Mouse (Mus musculus): ENCODE measurements around the gene Vmn2r83. TPM values are rescaled to one million over a fixed set of nuclear protein-coding genes. Genes with fewer than 3 reads are reported as not detected.
A peak's percentile ranks its signal among the peaks of the same experiment; 100 is the strongest.

Vmn2r83 gene
- polyA plus RNA-seq, 1 experiment from 2014 or later = not detected

DNA sequence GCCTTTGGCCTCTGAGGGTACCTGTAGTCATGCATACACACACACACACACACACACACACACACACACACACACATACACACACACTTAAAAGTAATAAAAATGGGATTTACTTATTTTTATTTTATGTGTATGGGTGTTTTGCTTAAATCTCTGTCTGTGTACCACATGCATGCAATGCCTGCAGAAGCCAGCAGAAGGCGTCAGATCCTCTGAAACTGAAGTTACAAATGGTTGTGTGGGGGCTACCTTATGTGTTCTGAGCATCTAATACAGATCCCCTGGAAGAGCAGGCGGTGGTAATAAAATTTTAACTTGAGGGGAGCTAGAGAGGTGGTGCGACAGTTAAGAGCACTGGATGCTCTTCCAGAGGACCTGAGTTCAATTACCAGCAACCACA lies 59.5 kb downstream of the Vmn2r83 start:
- no peaks in the 10 kb centered on the region for H3K27me3 ChIP-seq
- H3K9ac ChIP-seq = no peak overlapping the region
- no peak overlapping the region for H3K27ac ChIP-seq
- 59% methylated on average over 3 of the region's 3 CpGs for WGBS (ENCODE audit: insufficient replicate concordance)
- DNase-seq = no peak
- H3K4me1 ChIP-seq (replicated peaks) = peaks cover 14% of the 10 kb centered on the region
- ATAC-seq (ENCODE audit: low read depth) = no peak
- no peak overlapping the region for H3K4me2 ChIP-seq
- no peaks in the 10 kb centered on the region for H3K9me3 ChIP-seq (replicated peaks)
- peaks cover 27% of the 10 kb centered on the region for H3K36me3 ChIP-seq
- no peak overlapping the region for H3K4me3 ChIP-seq (replicated peaks)

- peaks cover 26% of the 10 kb centered on the region for H3K4me1 ChIP-seq (replicated peaks)
- H3K4me3 ChIP-seq (replicated peaks) = no peak overlapping the region
- no peak overlapping the region for H3K9ac ChIP-seq
- DNase-seq (no peak), ATAC-seq (ENCODE audit: low read depth) (no peak)
- peaks cover 27% of the 10 kb centered on the region for H3K36me3 ChIP-seq
- H3K4me2 ChIP-seq = no peak overlapping the region
- WGBS (ENCODE audit: insufficient replicate concordance) = 61% methylated on average over 8 of the region's 8 CpGs
- no peaks in the 10 kb centered on the region for H3K9me3 ChIP-seq (replicated peaks)
- peaks cover 5% of the 10 kb centered on the region; the same call in 1 of the 2 replicates for H3K27me3 ChIP-seq
- H3K27ac ChIP-seq = no peak overlapping the region
Measured at GRCm38 (mm10) chr10:79530241-79530640, 61.7 kb downstream of the Vmn2r83 start.

GRCm38 (mm10) chr10:79530721-79531120 lies 62.2 kb downstream of the Vmn2r83 start:
- no peak overlapping the region for H3K27ac ChIP-seq
- peaks cover 25% of the 10 kb centered on the region for H3K36me3 ChIP-seq
- H3K4me1 ChIP-seq (replicated peaks) = peaks cover 26% of the 10 kb centered on the region
- no peak for DNase-seq
- no peaks in the 10 kb centered on the region for H3K9me3 ChIP-seq (replicated peaks)
- 74% methylated on average over 13 of the region's 13 CpGs for WGBS (ENCODE audit: insufficient replicate concordance)
- H3K9ac ChIP-seq = no peak overlapping the region
- H3K4me2 ChIP-seq = no peak overlapping the region
- H3K27me3 ChIP-seq = peaks cover 5% of the 10 kb centered on the region; the same call in 1 of the 2 replicates
- no peak for ATAC-seq (ENCODE audit: low read depth)
- no peak overlapping the region for H3K4me3 ChIP-seq (replicated peaks)

DNA sequence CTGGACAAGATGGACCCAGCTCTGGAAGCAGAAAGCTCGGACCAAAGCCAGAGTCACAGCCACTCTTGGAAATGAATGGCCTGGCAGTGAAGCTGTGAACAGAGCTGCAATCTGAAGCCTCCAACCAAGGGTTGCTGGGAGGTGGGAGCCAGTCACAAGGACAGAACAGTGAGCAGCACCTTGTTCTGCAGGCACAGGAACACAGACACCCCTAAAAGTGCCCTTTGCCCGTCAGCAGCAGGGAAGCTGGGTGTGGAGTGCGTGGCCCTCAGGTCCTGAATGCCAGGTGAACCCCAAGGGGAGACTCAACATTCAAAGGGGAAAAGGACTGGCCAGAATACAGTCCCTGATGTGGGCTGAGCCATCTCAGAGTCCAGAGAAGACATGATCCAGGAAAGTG lies 63.1 kb downstream of the Vmn2r83 start:
- Histone ChIP-seq H3K9ac (no peak overlapping the region), H3K36me3 (peaks cover 22% of the 10 kb centered on the region), H3K4me1 (replicated peaks) (peaks cover 26% of the 10 kb centered on the region), H3K27ac (no peak overlapping the region), H3K4me3 (replicated peaks) (no peak overlapping the region), H3K9me3 (replicated peaks) (no peaks in the 10 kb centered on the region), H3K27me3 (peaks cover 5% of the 10 kb centered on the region; the same call in 1 of the 2 replicates), H3K4me2 (no peak overlapping the region)
- DNase-seq (no peak), ATAC-seq (ENCODE audit: low read depth) (no peak)
- 60% methylated on average over 3 of the region's 3 CpGs for WGBS (ENCODE audit: insufficient replicate concordance)

DNA sequence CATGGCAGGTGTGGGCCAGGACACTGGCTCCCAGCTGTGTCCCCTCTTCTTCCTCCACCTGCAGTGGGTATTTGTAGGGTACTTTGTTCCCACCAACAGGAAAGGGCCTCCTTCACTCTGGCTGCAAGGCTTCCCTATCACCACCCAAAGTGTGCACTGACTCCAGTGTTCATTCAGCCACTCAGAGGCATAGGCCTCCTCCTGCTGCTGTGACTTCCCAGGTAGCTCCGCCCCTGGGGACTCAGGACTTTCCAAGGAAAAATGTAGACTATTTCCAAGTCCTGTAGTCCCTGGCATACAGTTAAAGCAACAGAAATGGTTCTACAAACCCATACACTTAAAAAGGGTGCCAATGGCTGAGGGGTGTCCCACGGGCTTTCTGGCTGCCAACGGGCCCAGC lies 64.1 kb downstream of the Vmn2r83 start:
- 41% methylated on average over 3 of the region's 3 CpGs for WGBS (ENCODE audit: insufficient replicate concordance)
- ATAC-seq (ENCODE audit: low read depth) = no peak
- Histone ChIP-seq H3K9ac (peak overlapping the region; percentile 75), H3K27me3 (peaks cover 5% of the 10 kb centered on the region; the same call in 1 of the 2 replicates), H3K4me2 (peak overlapping the region; percentile 93), H3K4me3 (replicated peaks) (peak overlapping the region; percentile 66), H3K36me3 (peaks cover 11% of the 10 kb centered on the region), H3K9me3 (replicated peaks) (no peaks in the 10 kb centered on the region), H3K4me1 (replicated peaks) (peaks cover 26% of the 10 kb centered on the region), H3K27ac (no peak overlapping the region)
- no peak for DNase-seq

- H3K9me3 ChIP-seq (replicated peaks) = no peaks in the 10 kb centered on the region
- H3K9ac ChIP-seq = peak within 1 kb of the TSS; percentile 75
- peak within 1 kb of the TSS; percentile 66 for H3K4me3 ChIP-seq (replicated peaks)
- H3K4me2 ChIP-seq = peak within 1 kb of the TSS; percentile 93
- H3K4me1 ChIP-seq (replicated peaks) = peaks cover 26% of the 10 kb centered on the region
- under 1% methylated on average over 52 of the region's 52 CpGs for WGBS (ENCODE audit: insufficient replicate concordance)
- DNase-seq = peak; percentile 77
- peaks cover 11% of the 10 kb centered on the region for H3K36me3 ChIP-seq
- peaks cover 5% of the 10 kb centered on the region; the same call in 1 of the 2 replicates for H3K27me3 ChIP-seq
- ATAC-seq (ENCODE audit: low read depth) = peak; percentile 84
- peak within 1 kb of the TSS; percentile 58 for H3K27ac ChIP-seq
Measured at GRCm38 (mm10) chr10:79533126-79533911, 64.8 kb downstream of the Vmn2r83 start, which contains the start of gene Plpp2. Gene Plpp2 (minus strand): TSS chr10:79533796.

DNA sequence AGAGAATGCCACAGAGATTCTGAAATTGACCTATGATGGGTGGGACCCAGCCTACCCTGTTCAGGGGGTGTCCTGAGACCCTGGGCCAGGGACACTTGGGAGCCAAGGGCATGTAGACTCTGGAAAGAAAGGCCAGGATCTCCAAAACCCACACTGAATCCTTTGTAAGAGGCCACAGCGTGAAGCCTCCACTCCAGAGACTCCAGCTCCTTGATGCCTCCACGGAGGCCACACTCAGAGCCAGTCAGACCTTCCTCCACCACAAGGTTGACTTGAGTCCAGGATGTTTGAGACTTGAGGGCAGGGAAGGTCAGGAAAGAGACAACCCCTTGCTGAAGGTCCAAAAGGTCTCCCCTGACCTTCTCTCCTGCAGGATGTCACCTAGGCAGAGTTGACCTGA lies 65.9 kb downstream of the Vmn2r83 start:
- ATAC-seq (ENCODE audit: low read depth) (no peak), DNase-seq (no peak)
- 80% methylated on average over 2 of the region's 2 CpGs for WGBS (ENCODE audit: insufficient replicate concordance)
- no peaks in the 10 kb centered on the region for H3K9me3 ChIP-seq (replicated peaks)
- H3K4me1 ChIP-seq (replicated peaks) = peaks cover 26% of the 10 kb centered on the region
- H3K9ac ChIP-seq = no peak overlapping the region
- H3K4me3 ChIP-seq (replicated peaks) = no peak overlapping the region
- peaks cover 11% of the 10 kb centered on the region; the same call in 1 of the 2 replicates for H3K36me3 ChIP-seq
- no peak overlapping the region for H3K27ac ChIP-seq
- peak overlapping the region; percentile 93; the same call in 1 of the 2 replicates for H3K4me2 ChIP-seq
- H3K27me3 ChIP-seq = peaks cover 5% of the 10 kb centered on the region; the same call in 1 of the 2 replicates

- peaks cover 12% of the 10 kb centered on the region for H3K36me3 ChIP-seq
- H3K4me2 ChIP-seq = no peak overlapping the region
- peaks cover 26% of the 10 kb centered on the region for H3K4me1 ChIP-seq (replicated peaks)
- H3K4me3 ChIP-seq (replicated peaks) = no peak overlapping the region
- H3K27ac ChIP-seq = no peak overlapping the region
- H3K9ac ChIP-seq = no peak overlapping the region
- no peak for ATAC-seq (ENCODE audit: low read depth)
- DNase-seq = no peak
- peaks cover 5% of the 10 kb centered on the region; the same call in 1 of the 2 replicates for H3K27me3 ChIP-seq
- WGBS (ENCODE audit: insufficient replicate concordance) = 38% methylated on average over 1 of the region's 1 CpGs
- H3K9me3 ChIP-seq (replicated peaks) = no peaks in the 10 kb centered on the region
Measured at GRCm38 (mm10) chr10:79535431-79535830, 66.9 kb downstream of the Vmn2r83 start.

- ATAC-seq (ENCODE audit: low read depth) = no peak
- H3K4me3 ChIP-seq (replicated peaks) = no peak overlapping the region
- no peak for DNase-seq
- 63% methylated on average over 12 of the region's 12 CpGs for WGBS (ENCODE audit: insufficient replicate concordance)
- H3K27ac ChIP-seq = no peak overlapping the region
- peaks cover 20% of the 10 kb centered on the region for H3K4me1 ChIP-seq (replicated peaks)
- H3K36me3 ChIP-seq = peaks cover 19% of the 10 kb centered on the region
- no peak overlapping the region for H3K9ac ChIP-seq
- peaks cover 5% of the 10 kb centered on the region; the same call in 1 of the 2 replicates for H3K27me3 ChIP-seq
- H3K4me2 ChIP-seq = no peak overlapping the region
- no peaks in the 10 kb centered on the region for H3K9me3 ChIP-seq (replicated peaks)
Measured at GRCm38 (mm10) chr10:79536461-79537080, 68.0 kb downstream of the Vmn2r83 start.

- ATAC-seq (ENCODE audit: low read depth) (no peak), DNase-seq (no peak)
- H3K4me3 ChIP-seq (replicated peaks) = no peak overlapping the region
- WGBS (ENCODE audit: insufficient replicate concordance) = 76% methylated on average over 7 of the region's 7 CpGs
- H3K9me3 ChIP-seq (replicated peaks) = no peaks in the 10 kb centered on the region
- peaks cover 26% of the 10 kb centered on the region for H3K36me3 ChIP-seq
- peaks cover 20% of the 10 kb centered on the region for H3K4me1 ChIP-seq (replicated peaks)
- peaks cover 5% of the 10 kb centered on the region; the same call in 1 of the 2 replicates for H3K27me3 ChIP-seq
- H3K4me2 ChIP-seq = no peak overlapping the region
- no peak overlapping the region for H3K9ac ChIP-seq
- no peak overlapping the region for H3K27ac ChIP-seq
Measured at GRCm38 (mm10) chr10:79537271-79537670, 68.7 kb downstream of the Vmn2r83 start.

- Histone ChIP-seq H3K9ac (no peak overlapping the region), H3K4me3 (replicated peaks) (no peak overlapping the region), H3K4me1 (replicated peaks) (peaks cover 15% of the 10 kb centered on the region), H3K9me3 (replicated peaks) (no peaks in the 10 kb centered on the region), H3K4me2 (no peak overlapping the region), H3K27me3 (peaks cover 5% of the 10 kb centered on the region; the same call in 1 of the 2 replicates), H3K36me3 (peaks cover 31% of the 10 kb centered on the region), H3K27ac (no peak overlapping the region)
- no peak for ATAC-seq (ENCODE audit: low read depth)
- 75% methylated on average over 2 of the region's 2 CpGs for WGBS (ENCODE audit: insufficient replicate concordance)
- no peak for DNase-seq
Measured at GRCm38 (mm10) chr10:79537781-79538180, 69.2 kb downstream of the Vmn2r83 start.
